Mouse (Mus musculus) cortical plate, adult 2 months (tissue): ENCODE data around the gene 3100002H09Rik.

Experiments used
- CTCF ChIP-seq: fragments of 200-500 bp; IDR thresholded peaks from 2 replicates; pipeline ENCODE4 v1.5.1; 2011; ENCODE audit warnings: mild to moderate bottlenecking, control low read depth, low read length; ENCODE audit not compliant: insufficient read depth; ENCODE audit errors: extremely low read depth
- POLR2A ChIP-seq: fragments of 200-500 bp; IDR thresholded peaks from 2 replicates; pipeline ENCODE4 v1.6.1; 2011; ENCODE audit warnings: mild to moderate bottlenecking, low read length, control low read depth; ENCODE audit not compliant: insufficient read depth; ENCODE audit errors: extremely low read depth

DNA sequence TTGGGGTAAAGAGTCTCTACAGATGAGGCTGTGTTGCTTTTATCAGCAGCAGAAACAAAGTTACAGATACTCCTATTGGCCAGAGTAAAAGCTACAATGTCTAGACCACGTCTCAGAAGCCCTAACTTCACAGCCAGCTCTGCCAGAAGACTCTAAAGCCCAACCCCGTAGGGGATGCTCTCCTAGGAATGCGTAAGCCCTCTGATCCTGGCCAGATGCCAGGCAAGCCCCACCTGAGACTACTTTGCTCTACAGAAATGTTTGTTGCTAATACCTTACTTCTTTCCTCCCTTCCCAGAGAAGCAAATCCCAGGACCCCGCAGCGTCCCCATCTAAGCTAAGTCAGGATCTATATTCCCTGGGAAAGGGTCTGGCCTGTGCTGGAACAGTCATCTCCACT, 37.3 kb upstream of the 3100002H09Rik start:
- no peak for TF ChIP-seq POLR2A
- TF ChIP-seq CTCF = no peak
